Mouse (Mus musculus) kidney, embryonic 14.5 days (tissue): ENCODE data around the gene Synpr. TPM values are rescaled to one million over a fixed set of nuclear protein-coding genes. Genes with fewer than 3 reads are reported as not detected.

Source experiments
- ATAC-seq: fragments of 200-750 bp; cut with Nextera tagmentation; 2 replicates; pipeline ENCODE4 v1.8.0; 2017; ENCODE audit warnings: moderate number of reproducible peaks, mild to moderate bottlenecking, moderate TSS enrichment, moderate library complexity; ENCODE audit not compliant: low FRiP score, low TSS enrichment
- H3K27ac ChIP-seq: fragments of 300-500 bp; sonication (generic); 2 replicates; pipeline ENCODE4 v1.5.1; 2014; ENCODE audit warnings: low read depth, mild to moderate bottlenecking, low read length, moderate library complexity, mixed read lengths
- H3K27me3 ChIP-seq: fragments of 300-500 bp; sonication (generic); 2 replicates; pipeline ENCODE4 v1.6.1; 2014; ENCODE audit warnings: mild to moderate bottlenecking, low read length; ENCODE audit not compliant: control insufficient read depth, insufficient read depth
- H3K36me3 ChIP-seq: fragments of 300-500 bp; sonication (generic); 2 replicates; pipeline ENCODE4 v1.6.1; 2014; ENCODE audit warnings: low read length, mixed read lengths; ENCODE audit not compliant: control insufficient read depth, insufficient read depth
- H3K4me1 ChIP-seq: fragments of 300-500 bp; sonication (generic); 2 replicates; pipeline ENCODE4 v1.6.1; 2014; ENCODE audit warnings: low read length, mixed read lengths; ENCODE audit not compliant: control insufficient read depth, insufficient read depth
- H3K4me2 ChIP-seq: fragments of 300-500 bp; sonication (generic); replicated peaks from 2 replicates; pipeline ENCODE4 v1.6.1; 2014; ENCODE audit warnings: low read depth, mild to moderate bottlenecking, low read length
- H3K4me3 ChIP-seq: fragments of 300-500 bp; sonication (generic); 2 replicates; pipeline ENCODE4 v1.5.1; 2014; ENCODE audit warnings: mild to moderate bottlenecking, low read length
- H3K9ac ChIP-seq: fragments of 300-500 bp; sonication (generic); 2 replicates; pipeline ENCODE4 v1.6.1; 2014; ENCODE audit warnings: low read depth, mild to moderate bottlenecking, low read length, moderate library complexity
- H3K9me3 ChIP-seq: fragments of 300-500 bp; sonication (generic); 2 replicates; pipeline ENCODE4 v1.6.1; 2016; ENCODE audit warnings: low read length; ENCODE audit not compliant: control insufficient read depth
- WGBS: fragments of 180-500 bp; shearing (Covaris S2); extraction: QIAGEN DNeasy Blood & Tissue Kit; methylation state at CpG from one replicate; pipeline ENCODE4 v1.1.7; 2014; 5-methylcytosine and 5-hydroxymethylcytosine counted together
- polyA plus RNA-seq: library from polyadenylated mRNA; unstranded; fragments of >200 nt; fragmentation: Nextera tagmentation; extraction: Ambion mirVana; gene quantifications from 2 replicates; pipeline ENCODE4 v1.2.1, GENCODE M21; 2014

The Synpr gene
- polyA plus RNA-seq, 1 experiment from 2014 or later: 2.0 TPM

DNA sequence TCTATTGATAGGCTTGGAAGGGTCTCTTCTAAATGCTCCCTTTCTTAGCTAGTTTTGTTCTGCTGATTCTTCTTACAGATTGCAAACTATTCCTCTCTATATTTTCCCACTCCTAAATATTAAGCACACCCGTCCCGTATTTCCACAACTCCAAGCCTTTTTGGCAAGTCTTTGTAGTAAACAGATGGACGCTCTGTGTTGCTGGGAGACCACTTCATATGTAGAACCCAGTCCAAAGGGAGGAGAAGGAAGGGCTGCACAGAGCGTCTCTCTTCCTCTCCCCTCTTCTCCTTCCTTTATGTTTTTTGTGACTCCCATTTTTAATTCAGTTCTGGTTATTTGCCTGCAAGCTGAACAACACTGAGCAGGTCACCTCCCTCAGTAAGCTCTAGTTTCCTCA is 1.4 kb upstream of the Synpr start:
- 81% methylated on average over 4 of the region's 4 CpGs for WGBS
- Histone ChIP-seq H3K9ac (no peak overlapping the region), H3K4me2 (no peak overlapping the region), H3K9me3 (no peaks in the 10 kb centered on the region), H3K27ac (no peak overlapping the region), H3K36me3 (no peaks in the 10 kb centered on the region), H3K27me3 (no peaks in the 10 kb centered on the region), H3K4me1 (no peaks in the 10 kb centered on the region), H3K4me3 (no peak overlapping the region)
- no peak for ATAC-seq

GRCm38 (mm10) chr14:13284845-13285198 is 242 bp downstream of the Synpr start:
- Histone ChIP-seq H3K36me3 (no peaks in the 10 kb centered on the region), H3K4me2 (peak overlapping the region; percentile 64), H3K9me3 (no peaks in the 10 kb centered on the region), H3K27me3 (no peaks in the 10 kb centered on the region), H3K27ac (no peak overlapping the region), H3K4me1 (no peaks in the 10 kb centered on the region), H3K9ac (peak overlapping the region; percentile 20; the same call in 1 of the 2 replicates), H3K4me3 (peak overlapping the region; percentile 30)
- no peak; the same call in 1 of the 2 replicates for ATAC-seq
- 13% methylated on average over 13 of the region's 13 CpGs for WGBS

GRCm38 (mm10) chr14:13285341-13286130 is 956 bp downstream of the Synpr start:
- Histone ChIP-seq H3K4me3 (no peak overlapping the region), H3K9me3 (no peaks in the 10 kb centered on the region), H3K9ac (no peak overlapping the region), H3K27ac (no peak overlapping the region), H3K27me3 (no peaks in the 10 kb centered on the region), H3K4me1 (no peaks in the 10 kb centered on the region), H3K36me3 (no peaks in the 10 kb centered on the region), H3K4me2 (peak overlapping the region; percentile 64; the same call in 1 of the 2 replicates)
- ATAC-seq: no peak
- 75% methylated on average over 10 of the region's 10 CpGs for WGBS

GRCm38 (mm10) chr14:13294200-13294599 is 9.6 kb downstream of the Synpr start:
- ATAC-seq: no peak
- 75% methylated on average over 3 of the region's 3 CpGs for WGBS

DNA sequence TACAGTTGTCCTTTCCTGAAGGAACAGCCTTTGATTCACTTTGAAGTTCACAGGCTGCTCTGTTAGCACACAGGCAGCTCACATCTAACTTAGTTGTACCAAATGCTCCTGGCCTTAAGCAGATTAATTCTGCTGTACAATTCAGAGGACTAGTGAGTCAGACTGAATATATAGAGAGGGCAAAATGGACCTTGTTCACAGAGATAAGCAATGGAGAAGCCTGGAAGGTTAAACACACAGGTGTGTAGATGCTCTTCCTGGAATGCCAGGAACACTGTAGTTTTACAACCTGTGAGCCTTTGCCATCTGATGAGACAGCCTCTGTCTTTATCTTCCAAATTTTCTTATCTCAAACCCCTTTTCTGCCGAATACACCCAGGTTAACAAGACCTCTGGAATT is 29.7 kb downstream of the Synpr start:
- no peak overlapping the region for H3K27ac ChIP-seq
- H3K9me3 ChIP-seq: no peaks in the 10 kb centered on the region
- H3K4me3 ChIP-seq: no peak overlapping the region
- WGBS: 81% methylated on average over 1 of the region's 1 CpGs
- H3K4me2 ChIP-seq: no peak overlapping the region
- H3K4me1 ChIP-seq: no peaks in the 10 kb centered on the region
- no peak overlapping the region for H3K9ac ChIP-seq
- no peak for ATAC-seq
- H3K27me3 ChIP-seq: no peaks in the 10 kb centered on the region
- H3K36me3 ChIP-seq: no peaks in the 10 kb centered on the region

More at GRCm38 (mm10) chr14:13294200-13294599, 9.6 kb downstream of the Synpr start:
- Histone ChIP-seq H3K36me3 (no peaks in the 10 kb centered on the region), H3K9me3 (no peaks in the 10 kb centered on the region), H3K9ac (no peak overlapping the region), H3K4me1 (no peaks in the 10 kb centered on the region), H3K27me3 (no peaks in the 10 kb centered on the region), H3K4me2 (no peak overlapping the region), H3K27ac (no peak overlapping the region), H3K4me3 (no peak overlapping the region)

GRCm38 (mm10) chr14:13328461-13328860 is 43.9 kb downstream of the Synpr start:
- 88% methylated on average over 2 of the region's 2 CpGs for whole genome bisulfite sequencing
- no peaks in the 10 kb centered on the region for H3K9me3 ChIP-seq
- H3K4me3 ChIP-seq: no peak overlapping the region
- ATAC-seq: no peak
- H3K9ac ChIP-seq: no peak overlapping the region
- H3K4me1 ChIP-seq: no peaks in the 10 kb centered on the region; the same call in 1 of the 2 replicates
- no peak overlapping the region for H3K27ac ChIP-seq
- no peaks in the 10 kb centered on the region for H3K27me3 ChIP-seq
- H3K36me3 ChIP-seq: no peaks in the 10 kb centered on the region
- H3K4me2 ChIP-seq: no peak overlapping the region

DNA sequence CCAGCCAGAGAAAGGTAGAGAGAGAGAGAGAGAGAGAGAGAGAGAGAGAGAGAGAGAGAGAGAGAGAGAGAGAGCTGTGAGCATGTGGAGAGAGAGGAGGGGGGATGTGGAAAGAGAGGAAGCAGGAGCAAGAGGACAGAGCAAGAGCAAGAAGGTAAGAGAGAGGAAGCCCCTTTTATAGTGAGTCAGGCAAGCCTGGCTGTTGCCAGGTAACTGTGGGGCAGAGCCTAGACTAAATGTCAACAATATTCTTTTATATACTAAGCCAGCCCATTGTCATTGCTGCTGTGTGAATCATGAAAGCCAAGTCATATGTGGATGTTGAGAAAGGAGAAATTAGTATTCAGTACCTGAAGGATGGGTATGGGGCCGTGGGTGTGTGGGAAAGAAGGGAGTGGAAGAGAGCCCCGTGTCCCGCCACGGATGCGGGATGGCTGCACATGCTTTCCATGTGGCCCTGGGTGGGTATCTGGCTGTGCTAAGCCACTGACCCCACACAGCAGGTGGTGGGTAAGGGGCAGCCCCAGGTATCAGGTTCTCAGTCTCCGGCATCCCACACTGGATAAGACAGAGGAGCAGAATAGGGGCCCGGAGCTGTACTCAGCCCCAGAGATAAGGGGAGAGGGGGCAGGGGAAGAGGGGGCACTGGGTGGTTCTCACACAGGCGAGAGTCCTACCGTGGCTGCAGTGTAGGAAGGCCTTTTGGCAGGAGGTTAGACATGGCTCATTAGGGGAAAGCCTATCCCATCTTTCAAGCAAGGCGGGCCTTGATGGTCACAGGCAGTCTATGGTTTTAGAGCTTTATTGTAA is 48.1 kb downstream of the Synpr start:
- H3K4me2 ChIP-seq: no peak overlapping the region
- H3K27ac ChIP-seq: no peak overlapping the region
- WGBS: 58% methylated on average over 10 of the region's 10 CpGs
- no peak overlapping the region for H3K9ac ChIP-seq
- H3K4me3 ChIP-seq: no peak overlapping the region
- no peaks in the 10 kb centered on the region for H3K27me3 ChIP-seq
- no peaks in the 10 kb centered on the region for H3K9me3 ChIP-seq
- no peaks in the 10 kb centered on the region for H3K4me1 ChIP-seq
- peak; percentile 49; the same call in 1 of the 2 replicates for ATAC-seq
- H3K36me3 ChIP-seq: no peaks in the 10 kb centered on the region

DNA sequence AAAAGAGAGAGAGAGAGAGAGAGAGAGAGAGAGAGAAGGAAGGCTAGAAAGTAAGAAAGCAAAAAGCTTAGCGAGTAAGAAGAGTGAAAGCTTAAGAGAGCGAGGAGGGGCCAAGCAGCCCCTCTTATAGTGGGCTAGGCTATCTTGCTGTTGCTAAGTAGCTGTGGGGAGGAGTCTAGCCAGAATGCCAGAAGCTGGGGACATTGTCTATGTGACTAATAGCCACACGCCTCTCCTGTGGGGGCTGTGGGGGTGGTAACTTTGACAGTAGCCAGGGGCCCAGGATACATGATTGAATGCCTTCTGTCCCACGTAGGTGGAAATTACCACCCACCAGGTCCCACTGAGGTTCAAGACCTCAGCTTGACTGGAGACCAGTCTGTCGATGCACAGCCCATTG is 48.8 kb downstream of the Synpr start:
- Histone ChIP-seq H3K36me3 (no peaks in the 10 kb centered on the region), H3K27me3 (no peaks in the 10 kb centered on the region), H3K9ac (no peak overlapping the region), H3K4me1 (no peaks in the 10 kb centered on the region), H3K4me3 (no peak overlapping the region), H3K9me3 (no peaks in the 10 kb centered on the region), H3K4me2 (no peak overlapping the region), H3K27ac (no peak overlapping the region)
- ATAC-seq: no peak
- 56% methylated on average over 5 of the region's 5 CpGs for WGBS

DNA sequence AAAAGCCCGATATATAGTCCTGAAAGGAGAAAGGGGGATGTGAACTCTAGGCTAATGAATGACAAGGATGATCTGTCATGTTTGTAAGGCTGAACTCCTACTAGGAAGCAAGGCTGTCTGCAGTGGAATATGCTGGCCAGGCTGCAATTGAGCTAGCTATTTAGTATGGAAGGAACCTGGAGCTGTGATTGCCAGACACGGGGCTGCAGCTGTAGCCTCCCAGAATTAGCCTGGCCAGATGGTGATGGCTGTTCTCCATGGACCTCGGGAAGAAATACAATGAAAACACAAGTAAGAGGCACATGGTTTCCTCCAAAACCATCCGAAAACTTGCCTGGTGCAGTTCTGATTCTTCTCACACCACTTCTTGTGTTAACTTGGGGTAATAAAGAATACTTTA is 51.6 kb downstream of the Synpr start:
- Histone ChIP-seq H3K27ac (no peak overlapping the region), H3K9ac (no peak overlapping the region), H3K36me3 (no peaks in the 10 kb centered on the region), H3K4me3 (no peak overlapping the region), H3K9me3 (no peaks in the 10 kb centered on the region), H3K4me2 (no peak overlapping the region), H3K27me3 (no peaks in the 10 kb centered on the region), H3K4me1 (no peaks in the 10 kb centered on the region)
- 62% methylated on average over 4 of the region's 4 CpGs for WGBS
- no peak for ATAC-seq
